Mouse (Mus musculus): ENCODE measurements around the gene Ubc.
"Not testable (repeated sequence)": the region's sequence is repeated elsewhere in the genome, so short reads cannot be mapped to it uniquely, and the experiment has no call there.

Gene Ubc

DNA sequence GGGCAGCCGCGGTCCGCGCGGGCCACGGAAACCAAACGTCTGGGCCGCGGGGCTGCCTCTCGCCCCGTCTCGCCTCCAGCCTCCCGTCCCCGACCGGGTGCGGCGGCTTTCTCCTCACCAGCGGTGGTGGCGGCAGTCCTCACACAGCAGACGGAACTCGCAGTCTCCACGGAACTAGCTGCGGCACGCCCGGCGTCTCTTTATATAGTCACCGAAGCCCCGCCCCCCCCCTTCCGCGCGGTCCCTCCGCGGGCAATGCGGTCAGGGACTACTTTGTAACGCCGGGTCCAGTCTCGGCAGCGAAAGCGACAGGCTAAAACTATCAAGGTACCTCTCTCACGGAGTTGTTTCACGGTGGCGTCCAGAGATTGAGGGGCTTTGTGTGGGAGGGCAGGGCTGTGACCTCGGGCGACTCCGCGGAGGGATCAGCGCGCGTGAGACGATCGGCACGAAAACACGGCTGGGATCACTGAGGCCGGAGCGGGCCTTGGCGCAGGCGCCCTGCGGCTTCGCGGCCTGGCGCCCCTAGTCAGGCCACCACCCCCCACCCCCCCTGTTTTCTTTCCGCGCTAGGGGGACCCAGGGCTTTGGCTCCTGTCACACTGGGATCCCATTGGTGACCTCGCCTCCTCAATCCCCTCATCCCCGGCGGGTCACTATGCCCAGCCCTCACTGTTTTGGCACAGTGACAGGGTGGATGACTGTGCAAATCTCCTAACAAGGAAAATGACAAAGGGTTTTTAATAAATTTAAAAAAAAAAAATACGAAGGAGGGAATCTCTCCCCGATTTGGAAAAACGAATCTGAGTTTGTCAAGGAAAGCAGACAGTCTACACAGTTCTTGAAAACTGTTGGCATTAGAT lies at the start of gene Ubc:
TSS of gene Ubc (minus strand) at position 624 of the 863 bp plus-strand sequence.
- DNase-seq: peak; percentile 87

- DNase-seq: not testable (repeated sequence)
These were observed 44.3 kb upstream of the Ubc start for GRCm38 (mm10) chr5:125434347-125434746.

DNA sequence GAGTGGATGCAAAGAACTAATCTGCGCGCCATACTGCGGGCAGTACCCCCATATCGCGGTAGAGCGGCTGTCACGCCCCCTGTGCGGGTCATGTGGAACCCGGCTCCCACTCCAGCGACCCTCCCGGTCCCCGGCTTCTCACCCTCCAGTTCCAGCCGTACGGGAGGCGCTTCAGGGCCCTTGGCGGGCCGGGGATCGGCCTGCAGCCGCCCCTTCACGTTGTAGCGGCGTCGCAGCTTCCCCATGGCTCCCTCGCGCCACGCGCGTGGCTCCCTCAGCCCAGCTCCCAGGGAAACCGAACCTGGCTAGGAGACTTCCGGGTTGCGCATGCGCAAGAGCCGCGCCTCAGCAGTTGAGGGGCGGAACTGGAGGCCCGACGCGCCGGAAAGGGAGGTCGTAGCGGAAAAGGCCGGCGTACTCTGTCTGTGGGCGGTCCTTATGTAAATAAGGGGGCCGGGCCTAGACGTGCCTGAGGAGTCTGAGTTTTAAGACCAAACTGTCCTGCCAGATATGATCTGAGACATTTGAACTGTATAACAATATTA lies 43.9 kb upstream of the Ubc start, which contains the start of gene Dhx37:
TSS of gene Dhx37 (minus strand) at position 329 of the 545 bp plus-strand sequence.
- peak; percentile 94 for DNase-seq

DNA sequence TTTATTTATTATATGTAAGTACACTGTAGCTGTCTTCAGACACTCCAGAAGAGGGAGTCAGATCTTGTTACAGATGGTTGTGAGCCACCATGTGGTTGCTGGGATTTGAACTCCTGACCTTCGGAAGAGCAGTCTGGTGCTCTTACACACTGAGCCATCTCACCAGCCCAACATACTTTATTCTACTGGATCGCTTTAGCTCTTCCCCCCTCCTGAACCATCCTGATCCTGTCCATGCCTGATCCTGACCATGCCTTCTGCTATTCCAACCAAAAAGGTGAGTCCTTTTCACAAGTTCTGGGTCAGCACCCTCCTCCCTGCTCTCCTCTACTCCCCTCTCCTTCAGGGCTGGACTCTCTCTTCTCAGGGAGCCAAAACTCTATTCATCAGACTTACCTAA lies 42.3 kb upstream of the Ubc start:
- not testable (repeated sequence) for DNase-seq

- no peak for DNase-seq
These were observed 36.3 kb upstream of the Ubc start for GRCm38 (mm10) chr5:125426343-125426742.

DNA sequence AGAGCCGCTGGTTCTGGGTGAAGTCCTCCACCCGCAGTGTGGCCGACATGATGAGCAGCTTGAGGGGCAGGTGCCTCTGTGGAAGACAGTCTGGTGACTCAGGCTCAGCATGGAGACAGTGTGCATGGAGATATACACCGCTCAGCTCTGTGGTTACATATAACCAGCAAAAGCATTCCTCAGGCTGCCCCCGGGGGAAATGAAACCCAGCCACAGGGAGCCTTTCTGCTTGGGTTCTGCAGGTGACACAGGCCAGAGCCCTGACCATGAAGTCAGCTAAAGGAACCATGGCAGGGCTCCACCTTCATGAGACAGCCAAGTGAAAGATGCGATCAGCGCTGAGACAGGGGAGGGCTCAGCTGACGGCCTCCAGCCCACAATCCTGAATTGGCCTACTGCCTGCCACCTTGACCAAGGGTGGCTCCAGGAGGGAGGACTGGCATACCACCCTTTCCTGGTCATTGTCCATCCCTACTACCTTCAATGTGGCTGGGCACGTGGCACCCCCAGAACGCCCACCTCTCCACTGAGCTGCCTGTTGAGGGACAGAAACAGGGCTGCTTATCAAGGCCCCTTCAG lies 35.8 kb upstream of the Ubc start:
- no peak for DNase-seq

DNA sequence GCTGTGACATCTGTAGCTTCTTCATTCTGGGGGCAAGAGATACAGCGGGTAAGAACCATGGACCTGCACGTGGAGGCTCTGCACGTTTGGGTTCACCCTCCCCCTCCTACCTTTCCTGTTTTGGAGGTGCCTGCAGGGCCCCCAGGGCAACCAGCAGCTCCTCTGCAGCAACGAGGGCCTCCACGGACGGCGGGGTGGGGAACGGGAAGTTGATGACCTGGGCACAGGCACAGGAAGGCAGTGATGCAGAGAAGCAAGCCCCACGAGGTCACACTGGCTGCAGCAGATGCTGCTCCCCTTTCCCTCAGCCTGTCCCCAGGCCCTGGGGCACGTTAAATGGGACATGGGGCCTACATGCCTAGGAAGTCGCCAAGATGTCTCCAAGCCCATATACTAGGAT lies 29.1 kb upstream of the Ubc start:
- no peak for DNase-seq

GRCm38 (mm10) chr5:125418636-125419035 lies 28.6 kb upstream of the Ubc start:
- peak; percentile 78 for DNase-seq

GRCm38 (mm10) chr5:125416183-125416582 lies 26.2 kb upstream of the Ubc start:
- DNase-seq: no peak

DNA sequence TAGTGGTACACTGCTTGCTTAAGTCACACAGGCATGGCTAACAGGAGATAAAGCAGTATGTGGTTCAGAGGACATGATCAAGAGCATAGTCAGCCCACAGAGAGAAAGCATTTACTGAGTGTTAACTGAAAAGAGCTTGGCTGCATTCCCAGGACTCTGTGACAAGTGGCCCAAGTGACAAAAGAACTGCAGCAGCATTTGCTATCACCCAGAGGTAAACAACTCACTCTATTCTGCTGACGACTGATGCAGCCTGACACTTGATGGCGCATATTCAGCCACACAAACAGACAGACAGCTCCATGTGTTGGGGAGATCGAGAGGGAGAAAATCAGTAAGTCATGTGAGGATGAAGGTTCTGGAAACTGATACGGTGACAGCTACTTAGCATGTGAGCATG lies 23.8 kb upstream of the Ubc start:
- no peak for DNase-seq

- not testable (repeated sequence) for DNase-seq
These were observed 22.5 kb upstream of the Ubc start for GRCm38 (mm10) chr5:125412536-125412935.

DNA sequence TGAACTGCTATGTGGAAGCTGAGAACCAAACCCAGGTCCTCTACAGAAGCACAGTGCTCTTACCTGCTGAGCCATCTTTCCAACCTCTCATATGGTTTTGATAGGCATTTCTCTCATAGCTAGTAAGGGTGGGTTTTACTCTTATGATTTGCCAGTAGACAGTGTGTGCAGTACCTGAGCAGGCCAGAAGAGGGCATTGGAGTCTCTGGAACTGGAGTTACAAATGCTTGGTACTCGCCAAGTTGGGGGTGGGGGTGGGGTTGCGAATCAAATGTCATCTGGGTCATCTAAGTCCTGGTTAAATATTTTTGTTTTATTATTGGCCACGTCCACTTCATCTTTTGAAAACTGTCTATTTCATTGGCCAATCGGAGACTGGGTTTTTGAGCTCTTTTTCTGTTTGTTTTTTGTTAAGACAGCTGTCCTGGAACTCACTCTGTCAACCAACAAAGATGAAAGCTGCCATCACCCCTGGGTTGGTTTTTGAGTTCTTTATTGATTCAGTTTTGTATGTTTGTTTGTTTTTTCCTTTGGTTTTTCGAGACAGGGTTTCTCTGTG lies 22.0 kb upstream of the Ubc start:
- no peak for DNase-seq

- no peak for DNase-seq
These were observed 19.5 kb upstream of the Ubc start for GRCm38 (mm10) chr5:125409348-125410090.

DNA sequence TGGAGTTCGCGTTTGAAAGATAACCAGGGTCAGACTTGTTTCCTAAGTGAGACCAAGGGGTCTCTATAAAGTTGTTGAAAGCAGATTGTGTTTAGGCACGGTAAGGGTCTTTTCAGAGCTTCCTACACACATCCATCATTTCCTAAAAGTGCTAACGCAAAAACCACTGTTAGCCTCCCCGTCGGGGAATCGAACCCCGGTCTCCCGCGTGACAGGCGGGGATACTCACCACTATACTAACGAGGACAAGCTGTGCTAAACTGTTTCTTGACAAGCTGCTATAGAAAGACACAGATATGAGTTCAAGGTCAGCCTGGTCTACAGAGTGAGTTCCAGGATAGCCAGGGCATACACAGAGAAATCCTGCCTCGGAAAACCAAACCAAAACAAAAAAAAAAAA lies 18.8 kb upstream of the Ubc start:
- no peak for DNase-seq

DNA sequence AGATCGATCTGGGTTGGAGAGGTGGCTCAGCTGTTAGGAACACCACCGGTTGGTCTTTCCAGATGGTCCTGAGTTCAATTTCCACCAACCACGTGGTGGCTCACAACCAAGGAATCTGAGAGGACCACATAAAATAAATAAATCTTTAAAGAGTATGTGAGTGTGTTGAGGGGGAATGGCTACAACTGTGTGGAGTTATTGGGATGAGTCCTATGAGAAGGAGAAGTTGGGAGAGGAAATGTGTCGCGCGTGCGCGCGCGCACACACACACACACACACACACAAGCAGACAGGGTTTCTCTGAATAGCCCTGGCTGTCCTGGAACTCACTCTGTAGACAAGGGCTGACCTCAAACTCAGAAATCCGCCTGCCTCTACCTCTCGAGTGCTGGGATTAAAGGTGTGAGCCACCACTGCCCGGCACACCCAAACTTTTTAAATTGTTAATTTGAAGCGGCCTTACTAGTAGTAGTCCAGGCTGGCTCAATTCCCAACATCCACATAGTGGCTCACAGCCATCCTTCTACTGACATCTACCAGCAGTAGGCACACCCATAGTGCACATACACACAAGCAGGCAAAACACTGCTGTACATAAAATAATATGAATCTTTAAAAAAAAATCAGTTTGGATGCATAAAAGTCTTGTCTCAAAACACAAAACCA lies 18.0 kb upstream of the Ubc start:
- no peak for DNase-seq

DNA sequence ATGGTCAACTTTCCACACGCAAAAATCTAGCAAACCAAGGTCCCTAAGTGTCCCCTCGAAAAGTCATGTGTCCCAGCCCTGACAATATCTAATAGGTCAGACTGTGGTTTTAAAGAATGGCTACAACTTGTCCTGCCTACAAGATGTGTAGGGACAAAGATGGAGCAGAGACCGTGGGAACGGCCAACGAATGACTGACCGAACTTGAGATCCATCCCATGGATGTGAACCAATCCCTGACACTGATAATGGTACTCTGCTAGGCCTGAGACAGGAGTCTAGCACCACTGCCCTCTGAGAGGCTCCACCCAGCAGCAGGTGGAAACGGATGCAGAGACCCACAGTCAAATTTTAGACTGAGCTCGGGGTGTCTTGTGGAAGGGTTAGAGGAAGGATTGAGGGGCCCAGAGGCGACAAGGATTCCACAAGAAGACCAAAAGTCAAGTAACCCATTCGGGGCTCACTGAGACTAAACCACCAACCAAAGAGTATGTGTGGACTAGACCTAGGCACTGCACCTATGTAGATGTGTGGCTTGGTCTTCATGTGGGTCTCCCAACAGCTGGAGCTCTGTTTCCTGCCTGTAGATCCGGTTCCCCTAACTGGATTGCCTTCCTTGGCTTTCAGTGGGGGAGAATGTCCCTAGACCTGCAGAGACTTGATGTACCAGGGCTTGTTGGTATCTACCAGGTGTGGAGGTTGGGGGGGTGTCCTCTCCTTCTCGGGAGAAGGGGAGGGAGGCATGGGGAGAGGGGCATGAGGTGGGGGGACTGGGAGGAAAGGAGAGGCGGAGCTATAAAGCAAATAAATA lies 17.2 kb upstream of the Ubc start:
- DNase-seq: no peak

- DNase-seq: peak; percentile 71
These were observed 16.5 kb upstream of the Ubc start for GRCm38 (mm10) chr5:125406322-125407016.

DNA sequence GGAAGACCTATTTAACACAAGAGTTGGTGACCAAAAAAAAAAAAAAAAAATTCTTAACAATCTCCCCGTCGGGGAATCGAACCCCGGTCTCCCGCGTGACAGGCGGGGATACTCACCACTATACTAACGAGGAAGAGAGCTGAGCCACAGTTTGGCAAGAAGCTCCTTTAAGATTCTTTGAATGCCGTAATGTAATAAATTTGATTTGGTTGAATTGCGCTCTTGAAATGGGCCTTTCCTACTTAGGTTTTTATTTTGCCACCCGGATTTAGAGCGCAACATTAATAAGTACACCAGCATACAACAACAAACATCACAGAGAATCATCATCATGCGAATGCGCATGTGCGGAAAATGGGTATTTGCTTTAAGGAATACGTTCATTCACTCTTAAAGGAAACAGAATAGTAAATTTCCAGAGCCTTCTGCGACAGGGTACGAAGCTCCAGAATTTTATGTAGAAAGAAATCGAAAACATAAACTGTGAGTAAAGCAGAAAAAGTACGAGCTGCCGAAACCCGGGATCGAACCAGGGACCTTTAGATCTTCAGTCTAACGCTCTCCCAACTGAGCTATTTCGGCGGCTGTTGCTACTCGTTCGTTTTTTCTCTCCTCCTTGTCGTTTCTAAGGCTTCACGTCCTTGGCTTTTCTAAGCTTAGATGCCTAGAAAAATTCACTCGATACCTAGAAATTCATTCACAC lies 15.7 kb upstream of the Ubc start:
- DNase-seq: peak; percentile 82

GRCm38 (mm10) chr5:125404903-125405545 lies 15.0 kb upstream of the Ubc start:
- peak; percentile 63 for DNase-seq

GRCm38 (mm10) chr5:125404536-125404902 lies 14.5 kb upstream of the Ubc start:
- DNase-seq: no peak
